Mouse (Mus musculus): ENCODE results near the gene Olfr549.
A peak's percentile ranks its signal among the peaks of the same experiment; 100 is the strongest.

Olfr549 gene

DNA sequence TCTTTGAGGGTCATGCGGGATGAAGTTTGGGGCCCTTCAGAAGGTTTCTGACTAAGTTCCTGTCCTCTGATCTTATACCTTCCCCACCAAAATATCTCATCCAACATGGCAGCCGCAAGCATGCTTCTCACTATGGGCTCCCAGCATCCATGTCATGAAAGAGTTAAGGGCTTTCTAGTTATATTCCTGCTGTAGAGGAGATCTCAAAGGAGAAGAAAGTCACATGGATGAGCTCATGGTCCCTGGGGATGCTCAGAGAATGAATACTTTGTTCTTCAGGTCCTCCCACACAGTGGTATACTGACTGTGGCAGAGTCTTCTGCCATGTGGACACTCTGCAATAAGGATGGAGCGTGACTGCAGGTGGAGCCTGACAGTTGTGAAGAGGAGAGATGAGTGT lies at the start of gene Olfr549:
Gene Olfr549, plus strand, starts transcription at position 301 of the 400 bp plus-strand sequence.
- no peak for DNase-seq

- DNase-seq, result no peak
Measured at GRCm38 (mm10) chr7:102501986-102502385, 47.7 kb upstream of the Olfr549 start.

DNA sequence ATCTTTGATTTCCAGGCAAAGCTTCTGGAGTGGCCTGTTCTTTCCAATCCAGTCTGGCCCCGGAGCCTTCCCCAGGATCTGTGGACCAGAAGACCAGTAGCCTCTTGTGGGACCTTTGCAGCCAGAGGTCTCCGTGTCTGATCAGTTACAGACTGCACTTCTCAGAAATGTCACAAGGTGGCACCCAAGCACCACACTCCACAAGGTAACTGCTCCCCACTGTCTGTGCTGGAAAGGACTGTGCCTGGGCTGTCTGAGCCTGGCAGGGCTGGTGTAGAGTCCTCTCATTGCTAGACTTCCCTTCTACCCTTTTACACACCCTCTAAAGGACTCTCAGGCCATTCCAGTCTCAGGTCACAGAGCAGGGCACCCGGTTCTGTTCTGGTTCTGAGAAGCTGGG lies 42.8 kb upstream of the Olfr549 start:
- DNase-seq, result peak; percentile 80

DNA sequence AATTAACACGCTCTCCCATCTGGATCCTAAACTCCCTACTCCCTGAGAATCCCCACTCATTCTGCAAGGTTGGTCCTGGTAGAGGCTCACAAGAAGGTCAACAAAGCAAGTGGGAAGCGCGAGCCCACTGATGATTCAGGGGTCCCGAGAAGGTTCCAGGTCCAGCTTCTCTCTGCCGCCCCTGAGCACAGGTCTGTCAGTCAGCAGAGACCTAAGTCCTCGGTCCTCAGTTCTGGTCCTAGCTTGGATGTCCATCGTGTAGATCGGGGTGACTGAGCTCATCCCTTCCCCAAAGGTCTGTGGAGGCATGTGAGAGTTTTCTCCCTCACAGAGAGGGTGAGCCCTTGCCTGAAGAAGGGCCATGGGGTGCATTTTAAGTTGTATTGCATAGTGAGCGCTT lies 41.6 kb upstream of the Olfr549 start:
- no peak for DNase-seq

DNA sequence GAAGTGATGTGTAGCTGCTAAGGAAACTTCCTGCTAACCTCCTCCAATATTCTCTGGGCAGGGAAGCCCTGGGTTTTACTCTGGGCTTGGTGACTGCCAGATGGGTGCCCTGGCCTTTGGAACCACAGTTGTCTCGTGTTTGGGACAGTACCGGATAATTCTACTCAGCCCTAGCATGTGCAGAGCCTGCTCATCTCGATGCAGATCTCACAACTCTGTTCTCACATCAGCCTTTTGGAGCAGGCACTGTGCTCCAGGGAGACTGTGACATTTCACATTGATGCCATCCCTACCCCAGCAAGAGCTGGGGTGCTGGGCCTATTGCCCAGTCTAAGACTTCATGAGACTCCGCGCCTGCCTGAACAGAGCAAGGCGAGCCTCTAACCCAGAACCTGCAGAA lies 41.0 kb upstream of the Olfr549 start:
- DNase-seq, result no peak

GRCm38 (mm10) chr7:102509726-102510125 lies 39.9 kb upstream of the Olfr549 start:
- no peak for DNase-seq

DNA sequence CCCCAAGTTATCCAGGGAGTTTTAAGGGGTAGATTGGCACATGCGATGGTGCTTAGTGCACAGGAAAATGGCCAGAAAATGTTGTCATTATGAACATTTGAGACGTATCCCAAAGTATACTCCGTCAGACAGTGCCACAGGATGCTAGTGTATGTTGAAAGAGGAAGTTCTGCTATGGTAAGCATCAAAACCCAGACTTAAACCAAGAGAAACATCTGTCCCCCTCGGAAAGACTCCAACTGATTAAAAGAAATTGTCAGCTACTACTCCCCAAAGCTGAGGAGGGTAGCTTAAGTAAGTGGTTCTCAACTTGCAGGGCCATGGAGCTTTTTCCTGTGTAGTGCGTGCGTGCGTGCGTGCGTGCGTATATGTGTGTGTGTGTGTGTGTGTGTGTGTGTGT lies 37.7 kb upstream of the Olfr549 start:
- no peak for DNase-seq

GRCm38 (mm10) chr7:102512814-102513435 lies 36.7 kb upstream of the Olfr549 start:
- DNase-seq, result peak; percentile 88

DNA sequence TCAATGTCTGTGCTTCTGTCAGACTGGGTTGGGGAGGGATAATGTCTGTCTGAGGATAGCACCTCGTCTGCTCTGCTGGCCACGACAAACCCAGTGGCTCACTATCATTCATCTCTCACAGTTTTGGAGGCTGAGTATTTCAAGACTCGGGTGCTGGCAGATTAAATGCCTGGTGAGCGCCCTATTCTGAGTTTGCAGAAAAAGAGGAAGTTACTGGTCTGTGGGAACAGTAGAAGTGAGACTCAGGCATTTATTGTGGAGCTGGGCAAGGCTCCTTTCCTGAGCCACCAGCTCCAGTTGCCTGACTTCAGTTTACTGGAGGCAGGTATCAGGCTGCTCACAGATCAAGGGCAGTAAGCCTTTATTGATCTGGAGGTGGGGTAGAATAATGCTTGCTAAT lies 35.5 kb upstream of the Olfr549 start:
- no peak for DNase-seq

GRCm38 (mm10) chr7:102516261-102517050 lies 33.2 kb upstream of the Olfr549 start:
- DNase-seq, result peak; percentile 14

- no peak for DNase-seq
Measured at GRCm38 (mm10) chr7:102517051-102517335, 32.7 kb upstream of the Olfr549 start.

DNA sequence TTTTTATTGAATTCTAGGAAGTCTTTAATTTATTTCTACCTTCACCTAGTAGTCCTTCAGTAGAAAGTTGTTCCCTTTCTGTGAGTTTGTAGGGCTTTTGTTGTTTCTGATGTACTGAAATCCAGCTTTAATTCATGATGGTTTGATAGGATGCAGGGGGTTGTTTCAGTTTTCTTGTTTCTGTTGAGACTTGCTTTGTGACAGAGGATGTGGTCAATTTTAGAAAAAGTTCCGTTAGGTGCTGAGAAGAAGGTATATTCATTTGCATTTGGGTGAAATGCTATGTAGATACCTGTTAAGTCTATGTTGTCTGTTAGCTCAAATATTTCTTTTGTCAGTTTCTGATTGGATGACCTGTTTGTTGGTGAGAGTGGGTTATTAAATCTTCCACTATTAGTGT lies 20.6 kb upstream of the Olfr549 start:
- DNase-seq, result no peak

DNA sequence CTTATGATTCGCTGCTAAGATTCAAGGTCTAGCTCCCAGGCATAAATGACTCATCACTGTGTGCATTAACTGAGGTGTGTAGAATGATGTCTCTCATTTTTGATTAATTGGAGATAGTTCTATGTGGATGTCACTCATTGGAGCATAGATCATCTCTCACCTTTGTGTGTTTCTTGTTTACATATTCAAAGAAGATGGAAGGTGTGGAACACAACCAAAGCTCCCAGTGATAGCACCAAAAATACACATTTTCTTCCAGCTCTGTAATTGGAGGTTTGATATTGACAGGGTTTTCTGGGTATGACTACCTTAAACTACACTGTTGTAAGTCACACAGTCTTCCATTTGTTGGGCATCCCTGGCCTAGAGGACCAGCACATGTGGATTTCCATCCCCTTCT lies 15.2 kb upstream of the Olfr549 start, which contains the start of gene Olfr547:
Gene Olfr547, plus strand, starts transcription at position 301 of the 400 bp plus-strand sequence.
- no peak for DNase-seq

DNA sequence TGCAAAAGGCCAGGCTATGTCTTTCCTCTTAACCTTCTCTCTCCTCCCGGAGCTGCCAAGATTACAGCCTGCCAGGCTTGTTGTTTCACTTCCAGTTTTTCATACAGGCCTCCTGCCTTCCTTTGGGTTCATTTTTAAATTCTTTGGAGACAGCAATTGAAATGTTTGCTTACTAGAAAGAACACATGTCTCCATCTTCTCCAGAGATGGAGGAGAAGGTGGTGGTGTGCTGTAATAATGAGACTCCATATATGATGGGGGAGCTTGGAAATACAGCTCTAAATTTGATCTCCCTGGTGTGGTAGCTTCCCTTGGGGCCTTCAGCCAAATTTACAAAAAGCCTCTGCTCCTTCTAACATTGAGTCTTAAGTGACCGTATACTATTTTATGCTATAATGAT lies 9.1 kb upstream of the Olfr549 start, which contains the start of gene Olfr548-ps1:
Gene Olfr548-ps1, plus strand, starts transcription at position 301 of the 400 bp plus-strand sequence.
- no peak for DNase-seq

DNA sequence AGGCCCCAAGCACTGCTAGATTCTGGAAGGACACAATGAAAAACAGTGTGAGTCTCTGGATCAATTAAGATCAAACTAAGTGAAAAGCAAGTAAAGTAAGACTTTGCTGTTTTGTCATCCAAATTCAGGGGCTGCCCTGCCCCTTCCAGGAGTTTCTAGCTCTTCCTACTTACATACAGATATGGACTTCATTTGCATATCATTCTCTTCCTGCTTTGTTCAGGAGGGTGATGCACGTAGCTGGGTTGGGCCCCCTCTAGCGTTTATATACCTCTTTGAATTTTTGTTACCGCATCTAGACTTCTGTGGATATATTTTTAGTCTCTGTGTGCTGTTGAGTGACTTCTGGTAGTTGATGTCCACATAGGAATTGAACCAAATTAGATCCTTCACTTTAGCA lies 8.4 kb upstream of the Olfr549 start:
- DNase-seq, result no peak

DNA sequence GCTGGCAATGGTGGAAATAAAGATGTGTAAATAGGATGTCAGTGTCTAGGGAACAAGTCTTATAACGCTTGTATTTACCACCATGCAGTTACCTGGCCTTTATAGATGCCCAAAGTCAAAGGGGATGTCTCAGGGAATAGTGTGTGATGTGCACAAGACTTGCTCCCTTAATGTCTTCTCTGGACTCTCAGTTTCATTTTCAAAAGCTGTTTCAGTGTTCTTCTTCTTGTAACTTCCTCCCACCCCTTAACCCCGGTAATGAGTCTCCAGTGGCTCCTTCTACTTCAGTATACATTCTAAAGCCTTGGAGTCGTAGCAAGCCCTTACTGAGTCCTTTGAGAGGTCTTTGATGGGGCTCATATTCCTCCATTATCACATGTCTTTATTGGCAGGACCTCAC lies 3.6 kb downstream of the Olfr549 start:
- DNase-seq, result no peak

DNA sequence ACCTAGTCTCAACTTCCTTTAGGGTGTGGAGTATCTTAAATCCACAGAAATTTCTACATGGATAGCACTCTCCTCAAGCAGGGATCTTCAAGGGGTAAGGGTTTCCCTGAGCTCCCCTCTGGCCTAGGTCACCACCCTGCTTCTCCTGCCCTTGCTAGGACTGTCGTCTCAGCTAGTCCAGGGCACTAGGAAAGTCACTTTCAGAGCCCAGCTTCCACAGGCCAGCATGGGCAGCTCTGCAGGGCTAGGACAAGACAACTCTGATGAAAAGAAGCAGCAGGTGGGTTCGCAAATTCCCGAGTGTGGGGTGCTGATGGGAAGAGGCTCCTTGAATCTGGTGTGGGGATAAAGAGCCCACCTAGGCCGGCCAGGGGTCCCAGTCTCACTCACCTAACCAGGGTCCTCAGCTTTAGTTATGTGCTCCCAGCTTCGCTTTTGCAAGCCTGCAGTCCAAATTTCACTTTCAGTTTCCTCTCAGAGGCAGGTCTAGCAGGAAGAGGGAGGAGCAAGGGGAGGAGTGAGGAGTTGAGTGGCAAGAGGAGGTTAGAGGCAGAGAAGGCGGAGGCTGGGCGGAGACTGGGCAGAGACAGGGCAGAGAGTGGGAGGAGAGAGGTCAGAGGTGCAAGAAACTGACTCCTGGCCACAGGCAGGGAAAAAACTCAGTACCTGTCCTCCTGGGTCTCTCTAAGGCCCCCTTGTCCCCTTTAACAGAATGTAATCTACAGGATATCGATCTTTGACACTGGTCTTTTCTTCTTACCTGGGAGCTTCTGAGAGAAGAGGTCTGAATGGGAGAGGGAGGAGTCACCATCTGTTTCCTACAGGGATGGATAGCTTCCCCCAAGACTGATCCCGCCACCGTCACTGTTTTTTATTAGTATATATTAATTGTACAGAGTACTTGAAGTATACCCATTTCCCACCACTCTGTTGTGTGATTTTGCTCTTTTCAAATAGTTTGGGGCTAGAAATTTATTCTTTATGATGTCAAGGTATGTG lies 15.6 kb downstream of the Olfr549 start, which contains the start of gene Trim21:
Gene Trim21, minus strand, starts transcription at position 488 of the 999 bp plus-strand sequence.
- peak; percentile 83 for DNase-seq

GRCm38 (mm10) chr7:102566219-102566618 lies 16.5 kb downstream of the Olfr549 start:
- no peak for DNase-seq

- no peak for DNase-seq
Measured at GRCm38 (mm10) chr7:102571142-102571541, 21.5 kb downstream of the Olfr549 start, which contains the start of gene Olfr550. Gene Olfr550 (plus strand): TSS chr7:102571442.

- no peak for DNase-seq
Measured at GRCm38 (mm10) chr7:102573174-102573830, 23.6 kb downstream of the Olfr549 start.

GRCm38 (mm10) chr7:102575998-102576397 lies 26.3 kb downstream of the Olfr549 start:
- no peak for DNase-seq

GRCm38 (mm10) chr7:102591786-102592185 lies 42.1 kb downstream of the Olfr549 start, which contains the start of gene Olfr551:
Gene Olfr551 (minus strand): TSS chr7:102591886.
- DNase-seq, result no peak

All from retina, postnatal 1 day (tissue).